Mouse (Mus musculus) A20 (cell line): Measurements from ENCODE around the gene Efna5.

Experiments
- DNase-seq: peaks from one replicate; pipeline ENCODE4 v3.0.0-alpha.2; 2011; ENCODE audit warnings: low read depth, low spot score

The Efna5 gene

GRCm38 (mm10) chr17:62702020-62702814 is 178.9 kb downstream of the Efna5 start:
- DNase-seq: no peak

GRCm38 (mm10) chr17:62700791-62701602 is 180.1 kb downstream of the Efna5 start:
- no peak for DNase-seq

GRCm38 (mm10) chr17:62694958-62695437 is 186.1 kb downstream of the Efna5 start:
- DNase-seq: no peak

- DNase-seq: no peak
Observed at GRCm38 (mm10) chr17:62692242-62692641, 188.9 kb downstream of the Efna5 start.

- DNase-seq: no peak
Observed at GRCm38 (mm10) chr17:62691201-62691715, 189.9 kb downstream of the Efna5 start.

- no peak for DNase-seq
Observed at GRCm38 (mm10) chr17:62690256-62690655, 190.9 kb downstream of the Efna5 start.

GRCm38 (mm10) chr17:62689646-62690045 is 191.5 kb downstream of the Efna5 start:
- DNase-seq: no peak

- no peak for DNase-seq
Observed at GRCm38 (mm10) chr17:62687369-62687768, 193.7 kb downstream of the Efna5 start.

- DNase-seq: no peak
Observed at GRCm38 (mm10) chr17:62685181-62685580, 195.9 kb downstream of the Efna5 start.

GRCm38 (mm10) chr17:62683142-62683541 is 198.0 kb downstream of the Efna5 start:
- DNase-seq: no peak

- no peak for DNase-seq
Observed at GRCm38 (mm10) chr17:62681726-62682125, 199.4 kb downstream of the Efna5 start.

- no peak for DNase-seq
Observed at GRCm38 (mm10) chr17:62680737-62681136, 200.4 kb downstream of the Efna5 start.

GRCm38 (mm10) chr17:62676832-62677231 is 204.3 kb downstream of the Efna5 start:
- no peak for DNase-seq

GRCm38 (mm10) chr17:62676409-62676808 is 204.7 kb downstream of the Efna5 start:
- DNase-seq: no peak

- DNase-seq: no peak
Observed at GRCm38 (mm10) chr17:62675811-62676255, 205.3 kb downstream of the Efna5 start.

- no peak for DNase-seq
Observed at GRCm38 (mm10) chr17:62672068-62672467, 209.0 kb downstream of the Efna5 start.

GRCm38 (mm10) chr17:62666761-62667160 is 214.4 kb downstream of the Efna5 start:
- DNase-seq: no peak

- no peak for DNase-seq
Observed at GRCm38 (mm10) chr17:62665823-62666222, 215.3 kb downstream of the Efna5 start.

- DNase-seq: no peak
Observed at GRCm38 (mm10) chr17:62664709-62665108, 216.4 kb downstream of the Efna5 start.

GRCm38 (mm10) chr17:62661801-62662200 is 219.3 kb downstream of the Efna5 start:
- DNase-seq: no peak

GRCm38 (mm10) chr17:62659501-62660175 is 221.5 kb downstream of the Efna5 start:
- DNase-seq: no peak
